Mouse (Mus musculus): ENCODE results near the gene Atp8a2. TPM values are rescaled to one million over a fixed set of nuclear protein-coding genes. Genes with fewer than 3 reads are reported as not detected.

Gene Atp8a2
- total RNA-seq, 2 experiments from 2014 or later = 1.00 to 1.2 TPM

DNA sequence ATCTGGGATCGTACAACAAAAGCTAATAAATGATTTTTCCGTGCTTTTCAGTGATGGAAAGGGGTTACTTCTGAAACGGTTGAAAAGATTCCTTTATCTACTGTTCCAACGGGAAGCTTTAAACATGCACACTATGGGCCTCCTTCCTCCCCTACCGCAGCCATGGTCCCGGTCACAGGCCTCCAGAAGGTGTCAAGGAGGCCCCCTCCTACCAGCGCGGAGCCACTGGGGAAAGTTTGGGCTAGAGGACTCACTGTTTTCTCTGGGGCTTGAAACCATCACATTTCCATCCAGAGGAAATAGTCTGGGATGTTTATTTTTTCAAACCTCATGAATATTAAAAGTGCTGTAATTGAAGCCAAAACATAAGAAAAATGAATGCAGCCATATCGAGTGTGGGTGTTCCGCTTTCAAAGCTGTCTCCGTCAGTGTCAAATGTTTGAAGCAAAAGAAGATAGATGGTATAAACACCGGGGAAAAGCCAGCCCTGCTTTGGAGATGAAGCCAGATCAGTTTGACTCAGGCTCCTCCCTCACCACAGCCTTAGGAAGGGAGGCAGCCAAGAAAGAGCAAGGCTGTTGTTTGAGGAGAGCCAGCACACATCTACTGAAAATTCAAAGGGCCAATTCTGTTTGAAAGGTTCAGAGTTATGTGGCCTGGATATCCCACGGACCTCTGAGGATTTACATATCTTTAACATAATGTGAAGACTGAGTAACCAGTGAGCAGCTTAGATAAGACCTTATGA lies 481.1 kb downstream of the Atp8a2 start:
- DNase-seq = no peak

DNA sequence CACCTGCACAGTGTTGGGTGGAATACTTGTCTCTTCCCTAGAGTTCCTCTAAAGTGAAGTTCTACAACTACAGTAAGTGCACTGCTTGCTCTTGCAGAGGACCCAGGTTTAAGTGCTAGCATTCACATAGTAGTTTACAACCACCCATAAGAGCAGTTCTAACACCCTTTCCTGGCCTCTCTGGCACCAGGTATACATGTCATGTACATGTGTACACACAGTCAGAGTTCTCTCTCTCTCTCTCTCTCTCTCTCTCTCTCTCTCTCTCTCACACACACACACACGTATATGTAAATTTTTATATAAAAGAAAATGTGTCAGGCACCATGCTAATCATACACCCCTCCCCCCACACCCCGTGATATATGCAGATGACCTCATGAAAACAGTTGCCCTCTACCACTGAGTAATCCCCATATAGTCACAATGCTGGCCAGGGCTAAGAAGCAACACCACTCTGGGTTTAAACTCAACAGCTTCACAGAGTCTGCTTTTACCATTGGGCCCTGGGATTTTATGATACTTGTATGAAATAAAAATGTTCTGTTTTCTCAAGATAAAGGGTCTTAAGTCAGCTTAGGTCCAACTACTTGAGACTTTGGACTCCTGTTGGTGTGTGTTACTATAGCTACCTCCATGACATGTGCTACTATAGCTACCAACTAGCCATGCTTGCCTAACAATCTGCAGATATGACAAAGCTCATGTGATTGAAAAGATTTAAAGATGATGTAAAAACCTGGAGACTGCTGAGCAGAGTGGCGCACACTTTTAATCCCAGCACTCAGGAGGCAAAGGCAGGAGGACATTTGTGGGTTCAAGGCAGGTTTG lies 487.3 kb downstream of the Atp8a2 start:
- no peak for DNase-seq

DNA sequence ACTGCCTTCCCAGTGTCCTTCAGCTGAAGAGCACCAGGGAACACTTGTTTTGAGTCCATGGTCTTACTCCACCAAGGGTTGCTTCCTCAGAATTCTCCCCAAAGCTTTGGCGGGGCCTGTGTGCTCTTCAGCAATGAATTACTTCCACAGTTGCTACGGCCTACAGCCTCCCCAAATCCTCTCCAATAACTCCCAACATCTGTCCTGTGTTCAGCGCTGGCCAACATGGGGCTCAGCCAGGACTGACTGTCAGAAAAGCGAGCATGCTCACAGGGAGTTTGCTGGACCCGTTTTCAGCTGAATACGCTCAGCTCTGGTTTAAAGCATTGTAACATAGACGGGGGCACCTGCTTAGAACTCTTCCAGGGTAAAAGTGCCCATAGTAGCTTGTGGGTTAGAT lies 489.0 kb downstream of the Atp8a2 start:
- DNase-seq = peak; percentile 56

DNA sequence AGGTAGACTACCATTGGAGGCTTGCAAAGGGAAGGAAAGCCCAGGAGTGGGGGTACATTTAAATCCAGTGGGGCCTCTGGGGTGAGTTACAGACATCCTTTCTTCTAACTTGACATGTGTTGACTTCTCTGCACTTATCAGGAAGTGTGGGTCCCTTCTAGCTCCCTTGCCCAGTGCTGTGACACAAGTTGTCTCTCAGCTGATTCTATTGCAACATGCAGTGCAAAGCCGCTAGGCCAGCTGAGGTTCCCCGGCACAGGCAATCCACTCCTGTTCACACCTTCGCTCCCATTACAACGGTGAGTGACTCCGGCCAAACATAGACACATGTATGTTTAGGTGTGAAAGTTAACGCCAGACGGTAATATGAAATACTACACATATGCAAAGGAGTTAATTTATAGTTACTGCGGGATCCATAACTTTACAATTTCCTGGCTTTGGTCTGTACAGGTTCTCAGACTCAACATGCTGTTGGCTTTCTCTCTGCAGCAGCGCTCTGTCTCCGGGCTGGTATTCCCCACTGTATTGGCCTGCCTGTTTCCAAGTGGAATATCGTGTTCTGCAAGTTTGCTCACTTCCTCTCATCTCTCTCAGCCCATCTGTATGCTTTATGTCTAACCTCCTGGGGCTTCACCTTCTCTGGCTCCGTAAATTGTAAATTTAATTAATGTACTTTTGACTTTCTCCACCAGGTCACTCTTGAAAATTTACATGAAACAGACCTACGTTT lies 491.5 kb downstream of the Atp8a2 start:
- DNase-seq = no peak

DNA sequence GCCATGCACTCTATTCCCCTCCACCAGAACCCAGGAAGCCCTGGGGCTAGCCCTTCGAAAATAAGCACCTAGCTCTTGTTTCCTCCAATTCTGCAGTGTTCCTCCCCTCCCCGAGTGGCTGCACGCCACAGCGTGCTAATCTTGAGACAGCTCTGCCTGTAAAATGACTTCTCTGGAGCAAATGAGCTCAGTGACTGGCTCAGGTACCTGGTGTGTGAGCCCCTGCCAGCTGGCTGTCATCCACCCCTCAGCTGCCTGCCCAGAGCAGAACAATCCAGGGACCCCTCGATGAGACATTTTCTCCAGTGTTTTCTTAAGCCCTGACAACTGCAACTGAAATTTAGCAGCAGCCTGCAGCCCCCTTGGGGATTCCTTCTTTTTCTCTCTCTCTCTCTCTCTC lies 495.5 kb downstream of the Atp8a2 start:
- peak; percentile 22 for DNase-seq

DNA sequence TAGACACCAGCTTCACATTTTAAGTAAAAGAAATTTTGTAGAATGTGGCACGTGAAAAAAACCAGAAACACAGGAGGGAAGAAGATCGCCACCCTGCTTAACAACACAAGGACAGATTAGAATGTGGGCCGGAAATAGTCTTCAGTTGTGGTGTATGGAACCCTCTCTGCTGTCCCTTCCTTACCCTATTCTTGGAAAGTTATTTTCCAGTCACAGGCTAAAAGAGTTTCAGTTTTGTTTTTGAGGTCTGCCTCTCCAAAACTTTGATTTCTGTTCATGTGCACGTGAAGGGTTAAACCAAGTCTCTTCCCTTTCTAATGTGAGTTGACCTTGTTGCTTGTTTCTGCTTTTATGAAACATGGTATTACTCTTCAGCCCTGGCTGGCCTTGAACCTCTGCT lies 501.8 kb downstream of the Atp8a2 start:
- DNase-seq = no peak

DNA sequence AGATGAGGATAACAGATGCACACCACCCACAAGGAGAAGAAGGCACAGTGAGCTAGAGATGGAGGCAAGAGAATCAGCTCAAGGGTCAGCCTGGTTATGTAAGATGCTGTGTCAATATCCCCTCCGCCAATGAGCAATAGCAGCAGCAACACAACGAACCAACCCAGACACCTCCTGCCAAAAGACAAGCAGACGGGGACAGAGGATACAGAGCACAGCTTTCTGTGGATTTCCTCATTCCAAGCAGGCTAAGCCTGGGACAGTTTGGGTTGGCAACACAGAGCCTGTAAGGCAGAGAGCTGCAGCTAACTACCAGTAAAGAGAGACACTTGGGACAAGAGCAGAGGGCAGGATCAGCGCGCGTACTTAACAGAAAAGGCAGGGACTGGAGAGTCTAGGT lies 504.8 kb downstream of the Atp8a2 start:
- DNase-seq = no peak

DNA sequence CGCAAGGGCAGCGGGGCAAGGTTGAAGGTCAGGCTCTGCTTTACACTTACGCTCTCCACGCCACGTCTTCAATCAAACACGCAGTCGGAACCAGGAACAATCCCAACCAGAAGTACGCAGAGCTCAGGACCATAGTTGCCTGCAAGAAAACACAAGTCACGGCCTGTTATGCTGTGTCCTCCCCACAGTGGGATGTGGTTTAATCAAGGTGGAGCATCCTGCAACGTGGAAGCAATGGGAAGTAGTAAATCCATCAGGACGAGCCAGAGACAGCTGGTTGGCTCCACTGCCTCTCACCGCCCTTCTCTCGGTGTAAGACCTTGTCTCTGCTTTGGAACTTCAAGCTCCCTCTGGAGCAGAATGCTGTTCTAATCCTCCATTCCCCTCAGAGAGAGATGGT lies 505.6 kb downstream of the Atp8a2 start:
- DNase-seq = no peak

DNA sequence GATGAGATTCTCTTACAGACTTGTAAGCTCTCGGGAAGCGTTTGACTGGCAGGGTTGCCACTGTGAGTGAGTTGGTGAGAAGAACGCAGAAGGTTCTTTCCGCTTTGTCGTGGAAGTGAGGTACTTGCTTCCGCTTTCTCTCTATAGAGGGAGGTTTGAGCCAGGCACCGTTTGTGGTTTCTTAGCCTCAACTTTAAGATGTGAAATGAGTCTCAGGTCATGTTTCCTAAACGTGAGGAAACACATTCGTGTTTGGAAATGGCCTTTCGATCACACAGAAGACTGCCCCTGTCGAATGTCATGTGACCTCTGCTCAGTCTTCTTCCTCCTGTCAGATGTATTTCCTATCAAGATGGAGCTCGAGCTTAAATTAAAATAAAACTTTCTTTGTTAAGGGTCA lies 506.0 kb downstream of the Atp8a2 start:
- DNase-seq = no peak

DNA sequence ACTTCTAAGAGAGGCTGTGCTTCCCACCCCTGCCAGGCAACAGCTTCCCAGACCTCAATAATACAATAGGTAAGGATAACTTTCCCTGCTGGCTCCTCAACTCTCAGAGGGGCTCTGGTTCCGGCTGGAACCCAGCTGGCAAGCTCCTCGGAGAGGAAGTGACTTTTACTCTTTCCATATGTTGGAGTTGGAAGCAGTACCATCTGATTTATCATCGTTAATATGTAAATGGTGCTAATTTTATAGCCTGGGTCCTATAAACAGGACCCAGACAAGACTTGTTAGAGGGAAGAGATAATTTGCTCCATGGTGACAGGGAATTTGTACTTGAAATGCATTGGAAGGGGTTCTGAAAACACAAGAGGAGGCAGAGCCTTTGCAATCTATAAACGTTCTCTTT lies 507.4 kb downstream of the Atp8a2 start:
- DNase-seq = no peak

DNA sequence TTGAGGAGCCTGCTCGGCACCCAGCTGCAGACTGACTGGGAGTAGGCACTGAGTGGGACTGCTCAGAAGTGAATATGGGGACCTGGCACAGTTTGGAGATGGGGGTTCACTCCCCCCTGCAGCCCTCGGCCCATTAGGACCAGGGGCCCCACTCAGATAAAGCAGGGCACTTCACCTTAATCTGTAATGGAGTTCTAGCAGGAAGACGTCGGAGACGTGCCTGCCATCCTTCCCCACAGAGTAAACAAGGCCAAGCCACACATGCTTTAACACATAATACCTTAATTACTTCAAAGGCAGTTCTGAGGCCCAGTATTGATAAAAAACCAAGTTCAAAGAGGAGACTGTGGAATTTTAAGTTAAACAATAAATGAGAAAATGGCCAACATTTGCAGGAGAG lies 510.8 kb downstream of the Atp8a2 start:
- DNase-seq = no peak

DNA sequence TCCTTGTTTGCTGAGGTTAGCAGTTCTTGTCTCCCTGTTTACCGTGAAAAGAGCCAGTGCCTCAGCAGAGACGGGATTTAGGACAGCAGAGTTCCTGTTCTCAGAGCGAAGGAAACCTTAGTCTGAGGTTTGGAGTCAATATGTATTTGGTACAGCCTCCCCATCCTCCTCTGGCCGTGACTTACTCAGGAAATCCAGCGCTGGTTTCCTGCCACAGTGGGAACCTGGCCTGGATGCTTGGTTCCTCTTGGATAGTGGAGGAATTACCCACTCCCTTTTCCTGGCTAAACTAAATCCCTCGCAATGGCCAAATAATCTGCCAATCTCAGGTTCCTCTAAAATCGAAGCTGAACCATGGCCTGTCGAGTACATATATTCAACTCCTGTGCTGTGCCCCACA lies 511.6 kb downstream of the Atp8a2 start:
- no peak for DNase-seq

DNA sequence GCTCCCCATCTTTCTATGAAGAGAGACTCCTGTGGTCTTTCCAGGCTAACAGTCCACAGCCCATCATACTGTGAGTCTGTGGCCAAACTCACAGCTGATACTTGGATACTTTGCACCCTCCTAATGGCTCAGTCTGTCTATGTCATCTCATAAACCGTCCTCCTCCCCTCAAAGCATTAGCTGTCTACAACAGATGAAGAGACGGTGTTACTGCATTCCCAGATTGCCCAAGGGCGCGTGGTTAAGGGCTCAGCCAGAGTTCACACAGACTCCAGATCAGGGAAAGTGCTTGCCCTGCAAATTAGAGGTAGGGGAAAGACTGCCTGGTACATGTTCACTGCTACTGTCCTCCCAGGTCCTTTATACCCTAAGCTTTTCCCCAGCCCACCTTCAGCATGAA lies 515.1 kb downstream of the Atp8a2 start:
- no peak for DNase-seq

DNA sequence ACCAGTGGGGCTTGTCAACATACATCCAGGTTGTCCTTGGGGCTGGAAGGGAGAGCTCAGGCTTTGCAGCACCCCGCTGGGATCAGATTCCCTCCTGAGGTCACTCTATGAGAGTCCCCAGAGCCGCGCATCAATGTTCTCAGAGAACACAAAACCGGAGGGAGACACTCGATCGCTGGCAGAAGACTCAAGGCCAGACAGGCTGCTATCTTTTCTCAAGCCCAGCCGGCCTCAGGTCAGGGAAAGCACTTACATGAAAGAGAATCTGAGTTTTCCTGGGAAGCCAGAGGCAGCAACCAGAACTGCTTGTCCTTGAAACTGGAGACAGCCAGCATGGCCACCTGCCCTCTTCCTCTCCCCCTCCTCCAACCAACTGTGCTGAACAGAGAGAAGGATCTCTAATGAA lies 519.4 kb downstream of the Atp8a2 start:
- peak; percentile 71 for DNase-seq

DNA sequence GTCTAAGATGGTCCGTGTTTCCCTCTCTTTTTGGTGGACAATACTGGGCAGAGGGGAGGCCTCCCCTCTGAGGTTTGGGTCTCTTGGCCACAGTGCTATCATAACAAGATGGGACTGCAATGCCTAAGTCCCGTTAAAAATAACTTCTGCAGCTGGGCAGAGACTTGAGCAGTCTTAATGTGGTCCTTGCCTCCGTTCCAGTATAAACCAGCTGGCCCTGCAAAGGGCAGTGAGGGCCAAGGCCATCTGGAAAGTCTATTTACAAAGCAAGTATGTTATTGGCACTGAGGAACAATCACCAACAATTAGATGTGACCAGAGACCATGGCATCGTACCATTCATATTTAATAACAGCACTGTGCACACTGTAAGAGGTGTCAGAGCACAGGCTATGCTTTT lies 521.6 kb downstream of the Atp8a2 start:
- DNase-seq = peak; percentile 32

DNA sequence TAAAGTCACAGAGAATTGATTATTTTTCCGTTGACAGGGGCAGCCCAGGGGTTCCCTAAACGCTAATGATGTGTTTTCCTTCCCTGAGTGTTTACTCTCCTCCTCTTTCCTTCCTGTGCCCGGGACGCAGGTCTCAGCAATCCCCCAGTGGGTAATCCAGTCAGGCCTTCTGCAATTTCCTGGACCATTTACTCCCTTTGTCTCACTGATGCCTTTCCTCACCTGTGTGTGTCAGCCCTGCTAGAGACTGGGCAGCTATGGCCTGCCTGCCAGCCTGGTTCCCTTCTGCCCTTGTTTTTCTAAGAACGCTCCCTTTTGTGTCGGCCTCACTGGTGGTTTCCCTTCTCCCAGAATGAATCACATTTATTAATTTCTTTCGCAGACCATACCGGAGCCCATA lies 522.4 kb downstream of the Atp8a2 start:
- no peak for DNase-seq

DNA sequence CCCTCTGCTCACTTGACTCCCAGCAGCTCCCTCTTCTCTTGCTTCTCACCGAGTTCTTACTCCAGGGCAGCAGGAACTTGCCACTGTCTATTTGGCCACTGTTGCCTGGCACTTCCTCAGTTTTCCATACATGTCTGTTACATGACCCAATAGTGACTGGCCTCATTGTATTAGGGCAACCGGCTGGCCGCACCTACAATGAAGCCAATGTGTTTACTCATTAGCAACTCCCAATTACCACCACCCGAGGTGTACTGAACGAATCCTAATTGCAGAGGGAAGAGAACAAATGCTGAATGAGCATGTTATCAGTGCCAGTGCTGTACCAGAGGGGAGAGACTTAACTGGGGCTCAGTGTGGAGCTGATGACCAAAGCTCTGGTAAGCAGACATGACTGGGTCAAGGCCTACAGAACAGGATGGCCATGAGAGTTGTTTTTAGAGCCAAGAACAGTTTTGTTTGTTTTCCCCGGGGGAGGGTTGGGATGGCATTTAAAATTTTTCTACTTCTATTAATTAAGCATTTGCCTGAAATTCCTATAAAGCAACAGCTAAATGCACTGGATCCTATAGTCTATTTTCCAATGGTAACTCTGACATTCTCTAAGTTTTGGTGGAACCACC lies 524.0 kb downstream of the Atp8a2 start:
- no peak for DNase-seq

DNA sequence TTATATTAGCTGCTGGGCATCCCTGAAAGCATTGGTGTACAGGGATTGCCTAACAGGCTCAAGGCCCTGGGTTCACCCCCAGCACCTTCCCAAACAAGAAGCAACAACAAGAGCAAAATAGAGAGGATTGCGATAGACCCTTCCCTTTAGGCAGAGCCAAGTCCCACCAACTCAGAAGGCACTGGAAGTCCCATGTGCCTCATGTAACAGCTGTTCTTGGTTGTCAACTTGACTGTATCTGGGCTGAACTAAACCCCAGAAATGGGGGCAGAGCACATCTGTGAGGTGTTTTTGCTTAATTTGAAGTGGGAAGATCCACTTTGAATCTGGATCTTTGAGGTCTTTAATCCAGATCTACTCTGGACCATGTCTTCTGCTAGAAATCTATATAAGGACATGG lies 539.9 kb downstream of the Atp8a2 start:
- no peak for DNase-seq

DNA sequence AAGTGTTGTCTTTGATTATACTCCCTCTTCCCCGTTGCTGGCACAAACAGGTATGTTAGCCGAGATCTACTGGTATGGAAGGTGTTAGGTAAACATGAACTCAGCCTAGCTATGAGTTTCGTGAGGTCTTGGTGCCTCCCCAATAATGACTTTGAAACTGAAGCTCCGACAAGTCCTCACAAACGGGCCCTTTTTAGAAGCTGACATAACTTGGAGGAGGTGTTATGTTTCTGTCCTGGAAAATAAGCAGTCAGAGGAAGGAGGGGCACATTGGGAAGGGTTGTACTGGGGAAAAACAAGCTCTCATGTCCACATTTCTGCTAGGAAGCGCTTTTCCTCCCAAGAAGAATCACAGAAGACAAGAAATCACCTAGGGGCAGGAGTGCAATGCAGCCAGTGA lies 540.4 kb downstream of the Atp8a2 start:
- peak; percentile 28 for DNase-seq

DNA sequence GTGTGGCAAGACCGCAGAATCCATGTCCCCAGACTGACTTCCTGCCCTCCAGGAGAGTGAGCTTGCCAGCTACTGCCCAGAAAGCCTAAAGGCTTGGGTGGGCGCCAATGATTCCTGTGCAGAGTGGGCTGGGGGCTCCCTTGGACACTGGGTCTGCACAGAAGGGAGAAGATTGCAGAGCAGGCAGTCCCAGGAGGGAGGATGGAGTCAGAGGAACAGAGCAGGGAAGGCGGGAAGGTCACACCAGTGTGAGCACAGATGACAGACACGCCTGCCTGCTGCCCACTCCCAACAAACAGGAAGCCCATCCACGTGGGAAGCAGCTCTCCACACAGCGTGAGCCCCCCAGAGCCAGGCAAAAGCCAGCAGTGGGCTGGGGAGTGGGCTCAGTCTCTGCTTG lies 547.6 kb downstream of the Atp8a2 start:
- DNase-seq = no peak

DNA sequence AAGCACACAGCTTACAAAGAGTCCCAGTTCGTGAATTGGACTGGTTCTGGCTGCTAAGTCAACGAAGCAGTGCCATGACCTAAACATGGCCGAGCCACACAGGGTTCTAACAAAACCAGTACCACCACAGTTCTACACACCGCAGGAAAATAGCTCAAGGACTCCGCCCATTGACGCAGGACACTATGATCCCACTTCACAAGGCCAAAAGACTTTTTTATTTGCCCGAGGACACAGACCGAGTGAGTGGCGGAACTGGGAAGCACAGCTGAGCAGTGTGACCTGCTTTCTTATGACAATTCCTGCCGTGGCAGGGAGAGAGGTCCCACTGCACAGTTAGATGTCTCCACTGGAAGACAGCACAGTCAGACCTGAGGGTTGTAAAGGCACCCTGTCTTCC lies 548.4 kb downstream of the Atp8a2 start:
- DNase-seq = no peak

DNA sequence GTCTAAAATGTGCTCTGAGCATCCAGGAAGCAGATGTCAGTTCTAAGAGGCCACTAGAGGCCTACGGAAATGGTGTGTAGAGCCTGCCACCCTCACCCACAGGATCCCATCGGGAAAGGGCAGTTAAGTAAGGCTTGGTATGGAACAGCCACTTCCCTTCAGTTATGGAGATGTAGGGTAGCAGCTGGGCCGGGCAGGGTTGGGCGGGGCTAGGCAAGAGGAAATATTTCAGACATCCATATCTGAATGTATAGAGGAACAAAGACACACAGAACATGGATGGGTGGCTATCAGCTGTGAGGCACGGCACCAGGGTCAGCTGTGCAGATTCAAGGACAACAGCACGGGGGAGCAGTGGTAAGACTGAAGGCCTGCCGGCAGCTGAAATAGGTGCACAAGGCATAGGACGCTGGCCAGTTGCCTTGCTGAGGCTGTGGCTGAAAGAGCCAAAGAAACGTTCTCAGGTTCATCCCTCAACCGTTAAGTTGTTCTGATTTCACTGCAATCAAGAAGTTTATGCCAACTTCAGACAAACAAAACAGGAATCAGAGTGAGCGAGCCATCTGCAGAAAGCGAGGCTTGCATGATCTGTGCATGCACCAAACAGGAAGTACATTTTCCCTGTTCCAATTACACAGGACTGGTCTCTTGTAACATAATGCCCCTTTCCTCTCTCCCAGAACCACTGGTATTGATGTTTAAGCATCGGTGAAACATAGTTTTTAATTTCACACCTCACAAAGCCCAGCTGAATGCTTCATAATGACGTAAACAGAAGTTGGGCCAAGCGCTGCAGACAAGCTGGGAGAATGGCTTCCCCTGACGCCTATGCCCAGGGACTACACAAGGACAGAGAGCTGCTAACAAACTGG lies 549.9 kb downstream of the Atp8a2 start:
- DNase-seq = no peak
